Mouse (Mus musculus): ENCODE data around the gene Cad. TPM values are rescaled to one million over a fixed set of nuclear protein-coding genes. Genes with fewer than 3 reads are reported as not detected.
"Not testable (repeated sequence)": the region's sequence is repeated elsewhere in the genome, so short reads cannot be mapped to it uniquely, and the experiment has no call there.

Cad gene
- polyA plus RNA-seq, 1 experiment: 19.9 TPM

DNA sequence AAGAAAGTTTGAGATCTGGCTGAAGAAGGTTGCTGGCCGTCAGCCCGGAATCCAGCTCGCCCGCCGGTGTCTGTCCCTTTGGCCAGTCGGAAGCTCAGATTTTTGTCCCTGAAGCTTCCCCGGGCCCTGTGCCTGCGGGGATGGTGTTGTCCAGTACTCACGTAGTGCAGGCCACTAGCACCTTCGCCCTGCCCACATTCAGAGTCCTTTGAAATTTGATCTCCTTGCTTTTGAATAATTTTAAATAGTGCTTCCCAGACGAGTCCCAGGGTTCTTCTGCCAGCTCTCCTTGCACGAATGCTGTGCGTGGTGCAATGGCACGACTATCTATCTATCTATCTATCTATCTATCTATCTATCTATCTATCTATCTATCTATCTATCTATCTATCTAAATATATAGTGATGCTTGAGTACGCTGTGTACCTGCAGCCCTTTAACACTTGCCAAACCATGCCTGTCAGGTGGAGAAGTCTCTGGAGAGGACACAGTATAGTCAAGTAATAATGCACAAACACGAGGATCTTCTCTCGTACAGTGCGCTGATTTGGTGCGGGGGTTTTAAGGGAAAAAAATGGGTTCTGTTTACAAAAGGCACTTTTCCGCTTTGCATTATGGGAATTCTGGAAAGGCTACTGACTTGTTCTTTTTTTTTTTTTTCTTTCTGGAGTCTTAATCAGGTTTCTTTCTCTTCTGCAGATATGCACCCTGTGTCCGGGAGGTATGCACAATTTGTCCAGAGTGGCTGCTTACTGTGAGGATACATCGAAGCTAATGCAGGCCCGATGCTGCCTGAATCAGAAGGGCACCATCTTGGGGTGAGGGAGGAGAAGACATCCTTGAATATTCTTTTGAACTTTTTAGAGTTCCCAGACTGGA, 5.6 kb upstream of the Cad start, which contains the start of gene Slc5a6:
Slc5a6 (minus strand) TSS at position 162 of the 879 bp plus-strand sequence.
- H3K4me3 ChIP-seq (ENCODE audit: insufficient read depth, low read depth, low read length): peak within 1 kb of the TSS; percentile 89
- H3K27ac ChIP-seq (replicated peaks; ENCODE audit: low read depth, low read length): peak within 1 kb of the TSS; percentile 98
- H3K4me1 ChIP-seq (ENCODE audit: control insufficient read depth, insufficient read depth, insufficient read length, low read length): no peaks in the 10 kb centered on the region

- Histone ChIP-seq H3K4me3 (ENCODE audit: insufficient read depth, low read depth, low read length) (no peak overlapping the region), H3K27ac (replicated peaks; ENCODE audit: low read depth, low read length) (no peak overlapping the region), H3K4me1 (ENCODE audit: control insufficient read depth, insufficient read depth, insufficient read length, low read length) (0 out of 2 replicates have a peak, but pooled peaks cover 3% of the 10 kb centered on the region)
Observed at GRCm38 (mm10) chr5:31050427-31050826, 4.2 kb upstream of the Cad start.

- peak overlapping the region; percentile 61; the same call in 1 of the 2 replicates for H3K4me3 ChIP-seq (ENCODE audit: insufficient read depth, low read depth, low read length)
- not testable (repeated sequence) for H3K27ac ChIP-seq (replicated peaks; ENCODE audit: low read depth, low read length); H3K4me1 ChIP-seq (ENCODE audit: control insufficient read depth, insufficient read depth, insufficient read length, low read length)
Observed at GRCm38 (mm10) chr5:31053728-31054127, 852 bp upstream of the Cad start.

GRCm38 (mm10) chr5:31055216-31056140, 898 bp downstream of the Cad start:
- no peak overlapping the region for H3K27ac ChIP-seq (replicated peaks; ENCODE audit: low read depth, low read length)
- peak overlapping the region; percentile 74 for H3K4me3 ChIP-seq (ENCODE audit: insufficient read depth, low read depth, low read length)
- 0 out of 2 replicates have a peak, but pooled peaks cover 3% of the 10 kb centered on the region for H3K4me1 ChIP-seq (ENCODE audit: control insufficient read depth, insufficient read depth, insufficient read length, low read length)

GRCm38 (mm10) chr5:31069810-31070209, 15.2 kb downstream of the Cad start:
- Histone ChIP-seq H3K27ac (replicated peaks; ENCODE audit: low read depth, low read length) (no peak overlapping the region), H3K4me3 (ENCODE audit: insufficient read depth, low read depth, low read length) (no peak overlapping the region), H3K4me1 (ENCODE audit: control insufficient read depth, insufficient read depth, insufficient read length, low read length) (peaks cover 5% of the 10 kb centered on the region; the same call in 1 of the 2 replicates)

DNA sequence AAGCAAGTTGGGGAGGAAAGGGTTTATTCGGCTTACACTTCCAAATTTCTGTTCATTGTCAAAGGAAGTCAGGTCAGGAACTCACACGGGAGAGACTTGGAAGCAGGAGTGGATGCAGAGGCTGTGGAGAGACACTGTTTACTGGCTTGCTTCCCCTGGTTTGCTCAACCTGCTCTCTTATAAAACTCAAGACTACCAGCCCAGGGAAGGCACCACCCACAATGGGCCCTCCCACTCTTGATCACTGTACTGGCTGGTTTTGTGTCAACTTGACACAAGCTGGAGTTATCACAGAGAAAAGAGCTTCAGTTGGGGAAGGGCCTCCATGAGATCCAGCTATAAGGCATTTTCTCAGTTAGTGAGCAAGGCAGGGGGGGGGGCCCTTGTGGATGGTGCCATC, 16.5 kb downstream of the Cad start:
- H3K4me1 ChIP-seq (ENCODE audit: control insufficient read depth, insufficient read depth, insufficient read length, low read length): peaks cover 5% of the 10 kb centered on the region; the same call in 1 of the 2 replicates
- H3K4me3 ChIP-seq (ENCODE audit: insufficient read depth, low read depth, low read length): no peak overlapping the region
- H3K27ac ChIP-seq (replicated peaks; ENCODE audit: low read depth, low read length): no peak overlapping the region

DNA sequence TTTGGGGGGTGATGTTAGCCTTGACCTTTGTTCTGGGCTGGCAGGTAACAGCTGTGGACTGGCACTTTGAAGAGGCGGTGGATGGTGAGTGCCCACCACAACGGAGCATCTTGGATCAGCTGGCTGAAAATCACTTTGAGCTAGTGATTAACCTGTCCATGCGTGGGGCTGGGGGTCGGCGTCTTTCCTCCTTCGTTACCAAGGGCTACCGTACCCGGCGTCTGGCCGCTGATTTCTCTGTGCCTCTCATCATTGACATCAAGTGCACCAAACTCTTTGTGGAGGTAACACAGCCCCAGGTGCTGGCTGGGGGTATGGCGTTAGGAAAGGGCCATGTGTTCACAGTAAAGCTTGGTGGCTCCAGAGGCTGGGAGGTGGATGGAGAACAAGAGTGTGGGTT, 17.2 kb downstream of the Cad start:
- no peak overlapping the region for H3K4me3 ChIP-seq (ENCODE audit: insufficient read depth, low read depth, low read length)
- H3K27ac ChIP-seq (replicated peaks; ENCODE audit: low read depth, low read length): no peak overlapping the region
- peaks cover 5% of the 10 kb centered on the region; the same call in 1 of the 2 replicates for H3K4me1 ChIP-seq (ENCODE audit: control insufficient read depth, insufficient read depth, insufficient read length, low read length)

DNA sequence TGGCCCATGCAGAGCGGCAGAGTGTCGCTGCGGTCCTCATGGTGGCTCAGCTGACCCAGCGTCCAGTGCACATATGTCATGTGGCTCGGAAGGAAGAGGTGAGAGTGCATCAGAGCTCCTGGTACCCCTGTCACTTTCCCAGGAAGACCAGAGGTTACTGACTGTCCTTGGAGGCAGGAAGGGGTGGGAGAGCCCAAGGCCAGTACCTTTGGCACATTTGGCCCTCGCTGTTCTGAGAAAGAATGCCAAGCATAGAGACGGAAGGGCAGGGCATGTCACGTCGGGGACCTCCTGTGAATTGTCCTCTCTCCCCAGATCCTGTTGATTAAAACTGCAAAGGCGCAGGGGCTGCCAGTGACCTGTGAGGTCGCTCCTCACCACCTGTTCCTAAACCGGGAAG, 18.6 kb downstream of the Cad start:
- Histone ChIP-seq H3K4me3 (ENCODE audit: insufficient read depth, low read depth, low read length) (no peak overlapping the region), H3K4me1 (ENCODE audit: control insufficient read depth, insufficient read depth, insufficient read length, low read length) (peaks cover 5% of the 10 kb centered on the region; the same call in 1 of the 2 replicates), H3K27ac (replicated peaks; ENCODE audit: low read depth, low read length) (peak overlapping the region; percentile 78)

DNA sequence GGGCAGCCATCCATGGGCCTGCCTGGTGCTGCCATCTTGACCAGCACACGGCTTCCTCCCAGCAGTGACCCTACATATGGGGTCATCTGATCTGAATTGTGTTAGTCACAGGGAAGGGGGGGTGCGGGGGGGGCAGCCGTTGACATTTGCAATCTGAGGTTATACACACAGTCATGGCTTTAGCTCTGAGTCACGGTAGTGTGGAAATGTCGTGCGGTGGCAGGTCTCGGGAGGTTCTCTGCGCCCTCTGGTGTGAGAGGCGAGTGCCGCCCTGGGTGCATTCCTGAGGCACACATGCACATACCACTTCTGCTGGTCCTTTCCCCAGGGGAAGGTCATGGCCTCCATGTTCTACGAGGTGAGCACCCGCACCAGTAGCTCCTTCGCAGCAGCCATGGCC, 21.8 kb downstream of the Cad start:
- no peak overlapping the region for H3K27ac ChIP-seq (replicated peaks; ENCODE audit: low read depth, low read length)

DNA sequence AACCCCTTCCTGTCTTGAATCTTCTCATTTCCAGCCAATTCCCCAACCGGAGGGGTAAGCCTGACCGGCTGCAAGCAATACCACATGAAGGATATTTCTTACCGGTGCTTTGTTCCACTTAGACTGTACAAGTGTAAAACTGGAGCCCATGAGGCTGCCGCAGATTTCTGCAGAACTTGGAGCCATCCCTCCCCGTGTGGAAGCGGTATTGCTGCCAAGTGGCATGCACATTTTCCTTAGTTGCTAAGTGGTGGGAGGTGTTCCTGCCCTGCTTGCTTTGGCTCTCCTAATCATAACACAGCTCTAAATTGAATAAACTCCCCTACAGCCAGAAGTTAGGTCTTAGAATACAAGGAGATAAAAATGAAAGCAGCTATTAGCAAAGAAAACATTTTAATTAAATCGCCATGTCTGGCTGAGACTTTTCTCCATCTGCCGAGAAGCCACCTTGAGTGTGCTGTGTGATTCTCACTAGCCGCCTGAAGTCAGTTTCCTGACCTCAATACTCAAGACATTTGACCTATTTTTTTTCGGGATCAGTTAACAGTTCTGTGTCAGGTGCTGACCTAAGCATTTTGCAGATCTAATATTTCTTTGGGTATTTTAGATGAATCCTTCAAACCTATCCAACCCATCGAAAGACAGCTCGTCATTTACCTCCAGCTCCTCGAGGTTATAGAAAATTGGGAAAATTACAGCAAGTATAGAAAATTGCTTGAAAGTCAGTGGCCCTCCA, 25.6 kb downstream of the Cad start:
- no peak overlapping the region for H3K27ac ChIP-seq (replicated peaks; ENCODE audit: low read depth, low read length)
- H3K4me3 ChIP-seq (ENCODE audit: insufficient read depth, low read depth, low read length): no peak overlapping the region
- no peaks in the 10 kb centered on the region for H3K4me1 ChIP-seq (ENCODE audit: control insufficient read depth, insufficient read depth, insufficient read length, low read length)

More for the DNA sequence above, 21.8 kb downstream of the Cad start:
- no peak overlapping the region for H3K4me3 ChIP-seq (ENCODE audit: insufficient read depth, low read depth, low read length)
- peaks cover 5% of the 10 kb centered on the region; the same call in 1 of the 2 replicates for H3K4me1 ChIP-seq (ENCODE audit: control insufficient read depth, insufficient read depth, insufficient read length, low read length)

DNA sequence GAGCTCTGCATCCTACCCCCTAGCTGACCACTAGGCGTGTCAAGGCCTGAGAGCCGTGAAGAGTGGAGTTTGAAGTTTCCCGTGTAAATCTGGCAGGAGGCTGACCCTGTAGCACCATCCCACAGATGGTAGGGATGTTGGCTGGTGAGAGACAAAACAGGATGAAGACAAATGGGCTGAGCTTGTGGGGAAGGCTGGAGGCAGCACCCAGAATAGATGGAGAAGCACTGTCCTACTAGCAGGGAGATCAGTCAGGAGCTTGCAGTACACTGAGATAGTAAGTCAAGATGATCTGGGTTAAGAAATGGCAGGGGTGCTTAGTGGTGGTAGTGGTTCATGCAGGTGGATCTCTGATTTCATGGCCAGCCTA, 26.2 kb downstream of the Cad start:
- H3K27ac ChIP-seq (replicated peaks; ENCODE audit: low read depth, low read length): no peak overlapping the region
- no peaks in the 10 kb centered on the region for H3K4me1 ChIP-seq (ENCODE audit: control insufficient read depth, insufficient read depth, insufficient read length, low read length)
- H3K4me3 ChIP-seq (ENCODE audit: insufficient read depth, low read depth, low read length): no peak overlapping the region

GRCm38 (mm10) chr5:31081386-31081785, 26.8 kb downstream of the Cad start:
- Histone ChIP-seq H3K4me3 (ENCODE audit: insufficient read depth, low read depth, low read length) (no peak overlapping the region), H3K4me1 (ENCODE audit: control insufficient read depth, insufficient read depth, insufficient read length, low read length) (no peaks in the 10 kb centered on the region), H3K27ac (replicated peaks; ENCODE audit: low read depth, low read length) (no peak overlapping the region)

DNA sequence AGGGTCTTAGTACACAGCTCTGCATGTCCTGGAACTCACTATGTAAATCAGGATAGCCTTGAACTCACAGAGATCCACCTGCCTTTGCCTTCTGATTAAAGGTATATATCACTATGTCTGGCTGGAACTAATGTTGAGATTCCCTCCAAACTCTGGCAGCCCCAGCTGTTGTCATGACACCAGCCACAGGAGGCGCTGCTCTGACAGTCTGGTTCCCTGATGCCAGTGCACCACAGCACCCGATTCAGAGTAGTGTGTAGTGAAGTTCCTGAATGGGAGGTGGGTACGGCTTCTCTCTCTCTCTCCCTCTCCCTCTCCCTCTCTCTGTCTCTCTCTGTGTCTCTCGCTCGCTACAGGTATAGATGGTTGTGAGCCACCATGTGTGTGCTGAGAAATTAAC, 27.8 kb downstream of the Cad start:
- Histone ChIP-seq H3K27ac (replicated peaks; ENCODE audit: low read depth, low read length) (no peak overlapping the region), H3K4me3 (ENCODE audit: insufficient read depth, low read depth, low read length) (no peak overlapping the region), H3K4me1 (ENCODE audit: control insufficient read depth, insufficient read depth, insufficient read length, low read length) (no peaks in the 10 kb centered on the region)

DNA sequence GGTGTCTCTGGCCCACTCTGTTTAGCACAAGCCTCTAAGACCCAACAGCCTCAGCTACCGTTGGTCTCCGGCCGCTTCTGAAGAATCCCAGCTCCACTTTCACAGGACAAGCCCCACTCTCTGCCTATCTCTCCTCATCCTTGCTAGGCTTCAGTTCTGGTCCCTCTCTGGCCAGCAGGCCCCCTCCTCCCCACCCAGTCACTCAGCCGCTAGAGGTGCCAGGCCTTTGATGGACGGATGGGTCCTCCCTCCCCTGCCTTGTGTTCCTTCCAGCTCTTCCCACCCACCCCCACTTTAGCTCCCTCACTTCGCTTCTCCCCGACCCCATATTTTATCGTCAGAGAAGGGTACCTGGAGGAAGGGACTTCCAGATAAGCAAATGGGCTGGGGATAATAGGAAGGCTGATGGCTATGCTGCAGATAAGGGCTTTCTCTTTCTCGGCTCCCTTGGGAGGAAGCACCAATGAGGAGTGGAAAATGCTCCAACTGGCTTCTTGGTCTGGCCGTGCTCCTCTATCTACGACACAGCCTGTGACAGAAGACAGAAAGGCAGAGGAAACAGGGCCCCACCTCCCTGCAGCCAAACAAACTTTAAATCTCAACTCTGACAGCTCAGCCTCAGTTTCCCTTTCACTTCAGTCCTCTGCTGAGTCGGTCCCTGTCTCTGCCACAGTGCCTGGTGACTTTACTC, 28.5 kb downstream of the Cad start:
- Histone ChIP-seq H3K4me3 (ENCODE audit: insufficient read depth, low read depth, low read length) (no peak overlapping the region), H3K27ac (replicated peaks; ENCODE audit: low read depth, low read length) (no peak overlapping the region), H3K4me1 (ENCODE audit: control insufficient read depth, insufficient read depth, insufficient read length, low read length) (no peaks in the 10 kb centered on the region)

Measured in brown adipose tissue, adult 24 weeks (tissue).